Mouse (Mus musculus) cerebellum, adult 2 months (tissue): ENCODE measurements around the gene Zmynd10.

ENCODE experiments used
- CTCF ChIP-seq: fragments of 200-500 bp; IDR thresholded peaks from 2 replicates; pipeline ENCODE4 v1.5.1; 2011; ENCODE audit warnings: low read depth, mild to moderate bottlenecking, control low read depth, low read length, moderate library complexity, borderline replicate concordance; ENCODE audit not compliant: insufficient read depth
- POLR2A ChIP-seq: fragments of 200-500 bp; IDR thresholded peaks from 2 replicates; pipeline ENCODE4 v1.6.1; 2011; ENCODE audit warnings: low read length, control low read depth, borderline replicate concordance; ENCODE audit not compliant: insufficient read depth

DNA sequence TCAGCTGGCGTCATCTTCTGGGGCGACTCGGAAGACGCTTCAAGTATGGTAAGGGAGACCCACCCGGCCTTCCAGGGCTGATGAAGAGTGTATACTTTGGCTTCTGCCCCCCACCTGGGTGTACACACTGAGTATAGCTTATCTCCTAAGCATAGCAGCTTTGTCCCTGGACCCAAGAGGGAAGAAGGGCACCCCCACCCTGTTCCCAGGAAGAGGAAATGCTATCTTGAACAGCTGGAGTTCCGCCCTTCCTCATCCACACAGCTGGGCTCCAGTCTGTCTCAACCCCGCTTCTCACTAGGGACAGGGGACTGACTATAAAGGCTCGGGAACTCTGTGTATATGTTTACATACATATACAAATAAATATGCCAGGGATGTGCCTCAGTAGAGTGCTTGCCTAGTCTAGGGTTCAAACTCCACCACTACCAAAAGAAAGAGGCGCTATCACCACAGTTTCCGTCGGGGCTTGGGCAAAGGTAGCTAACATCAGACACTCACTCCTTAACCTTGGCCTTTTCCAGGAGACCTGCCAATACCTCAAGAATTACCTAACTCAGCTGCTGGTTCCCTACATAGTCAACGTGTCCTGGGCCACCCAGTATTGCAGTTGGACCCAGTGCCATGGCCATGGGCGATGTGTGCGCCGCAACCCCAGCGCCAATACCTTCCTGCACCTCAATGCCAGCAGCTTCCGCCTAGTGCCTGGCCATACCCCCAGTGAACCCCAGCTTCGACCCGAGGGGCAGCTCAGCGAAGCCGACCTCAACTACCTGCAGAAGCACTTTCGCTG is 24.6 kb downstream of the Zmynd10 start:
- TF ChIP-seq CTCF: no peak
- TF ChIP-seq POLR2A: no peak
